Mouse (Mus musculus) kidney, postnatal 0 days (tissue): ENCODE measurements around the gene Gm10762. TPM values are rescaled to one million over a fixed set of nuclear protein-coding genes. Genes with fewer than 3 reads are reported as not detected.
"Not testable (repeated sequence)": the region's sequence is repeated elsewhere in the genome, so short reads cannot be mapped to it uniquely, and the experiment has no call there.

Experiments used
- ATAC-seq: fragments of 200-750 bp; cut with Nextera tagmentation; replicated peaks from 2 replicates; pipeline ENCODE4 v1.8.0; 2017; ENCODE audit warnings: low read depth, moderate number of reproducible peaks, moderate TSS enrichment, moderate library complexity; ENCODE audit not compliant: low FRiP score
- DNase-seq: peaks from one replicate; pipeline ENCODE4 v3.0.0-alpha.2; 2016; ENCODE audit warnings: low spot score
- H3K27ac ChIP-seq: fragments of 300-500 bp; sonication (generic); 2 replicates; pipeline ENCODE4 v1.5.1; 2014; ENCODE audit warnings: mild to moderate bottlenecking
- H3K27me3 ChIP-seq: fragments of 300-500 bp; sonication (generic); 2 replicates; pipeline ENCODE4 v1.6.1; 2014; ENCODE audit warnings: low read length, mixed read lengths; ENCODE audit not compliant: insufficient read depth
- H3K36me3 ChIP-seq: fragments of 300-500 bp; sonication (generic); 2 replicates; pipeline ENCODE4 v1.6.1; 2014; ENCODE audit warnings: low read length, mixed read lengths; ENCODE audit not compliant: insufficient read depth
- H3K4me1 ChIP-seq: fragments of 300-500 bp; sonication (generic); replicated peaks from 2 replicates; pipeline ENCODE4 v1.6.1; 2014; ENCODE audit warnings: antibody characterized with exemption, low read length, mixed read lengths; ENCODE audit not compliant: insufficient read depth
- H3K4me2 ChIP-seq: fragments of 300-500 bp; sonication (generic); 2 replicates; pipeline ENCODE4 v1.6.1; 2014; ENCODE audit warnings: mild to moderate bottlenecking, low read length, moderate library complexity, mixed read lengths
- H3K4me3 ChIP-seq: fragments of 300-500 bp; sonication (generic); replicated peaks from 2 replicates; pipeline ENCODE4 v1.5.1; 2014; ENCODE audit warnings: low read depth, low read length
- H3K9ac ChIP-seq: fragments of 300-500 bp; sonication (generic); 2 replicates; pipeline ENCODE4 v1.6.1; 2014; ENCODE audit warnings: low read depth, low read length
- H3K9me3 ChIP-seq: fragments of 300-500 bp; sonication (generic); replicated peaks from 2 replicates; pipeline ENCODE4 v1.6.1; 2016; ENCODE audit warnings: low read length, inconsistent platforms, mixed read lengths
- CTCF ChIP-seq: IDR thresholded peaks from 2 replicates; pipeline ENCODE4 v1.5.1; 2016; ENCODE audit warnings: antibody characterized with exemption, low read depth, mild to moderate bottlenecking, moderate library complexity
- WGBS: fragments of 180-500 bp; shearing (Covaris S2); extraction: QIAGEN DNeasy Blood & Tissue Kit; methylation state at CpG from one replicate; pipeline ENCODE4 v1.1.7; 2014; 5-methylcytosine and 5-hydroxymethylcytosine counted together
- polyA plus RNA-seq: library from polyadenylated mRNA; unstranded; fragments of >200 nt; fragmentation: Nextera tagmentation; extraction: Ambion mirVana; gene quantifications from 2 replicates; pipeline ENCODE4 v1.2.1, GENCODE M21; 2015

Gm10762 gene
- polyA plus RNA-seq = 19.8 and 26.5 TPM in 2 replicates

DNA sequence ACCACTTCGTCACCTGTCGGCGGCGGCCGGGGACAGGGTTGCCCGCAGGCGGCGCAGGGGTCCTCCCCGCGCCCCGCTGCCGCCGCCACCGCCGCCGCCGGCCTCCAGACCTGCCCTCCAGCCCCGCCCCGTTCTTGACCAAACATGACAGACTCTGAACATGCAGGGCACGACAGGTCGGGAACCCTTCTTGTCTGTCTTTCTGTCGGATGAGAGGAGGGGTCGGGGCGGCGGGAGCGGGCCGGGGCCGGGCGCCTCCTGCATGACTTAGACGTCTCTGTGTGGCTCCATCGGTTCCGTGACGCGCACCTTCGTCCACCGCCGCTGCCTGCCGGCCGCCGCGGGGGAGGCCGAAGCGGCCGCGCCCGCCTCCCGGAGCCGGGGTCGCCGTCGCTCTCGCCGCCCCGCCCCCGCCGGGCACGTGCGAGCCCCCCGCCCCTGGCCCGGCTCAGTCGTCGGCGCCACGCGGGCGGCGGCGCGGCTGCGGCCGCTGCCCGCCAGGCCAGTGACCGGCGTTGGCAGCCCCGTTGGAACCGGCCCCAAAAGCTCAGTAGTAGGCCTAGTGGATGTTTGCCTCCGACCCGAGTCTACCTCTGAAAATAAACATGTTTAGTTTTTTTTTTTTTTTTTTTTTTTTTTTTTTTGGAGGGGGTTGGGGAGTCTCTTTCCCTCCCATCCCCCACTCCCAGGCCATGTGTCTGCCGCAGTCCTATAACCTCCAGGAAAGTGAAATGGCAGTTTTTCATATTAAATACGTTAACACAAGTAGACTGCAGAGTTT, at the start of gene Gm10762:
TSS of gene Gm10762 (minus strand) at position 65 of the 781 bp plus-strand sequence.
- peak within 1 kb of the TSS; percentile 70 for H3K4me3 ChIP-seq
- no peak for TF ChIP-seq CTCF
- no peaks in the 10 kb centered on the region for H3K36me3 ChIP-seq
- under 1% methylated on average over 79 of the region's 80 CpGs for WGBS
- no peaks in the 10 kb centered on the region for H3K9me3 ChIP-seq
- DNase-seq (peak; percentile 87), ATAC-seq (peak; percentile 86)
- peak within 1 kb of the TSS; percentile 50 for H3K4me2 ChIP-seq
- H3K4me1 ChIP-seq = peaks cover 8% of the 10 kb centered on the region; the same call in 1 of the 2 replicates
- H3K9ac ChIP-seq = peak within 1 kb of the TSS; percentile 94
- no peaks in the 10 kb centered on the region for H3K27me3 ChIP-seq
- H3K27ac ChIP-seq = peak within 1 kb of the TSS; percentile 99

DNA sequence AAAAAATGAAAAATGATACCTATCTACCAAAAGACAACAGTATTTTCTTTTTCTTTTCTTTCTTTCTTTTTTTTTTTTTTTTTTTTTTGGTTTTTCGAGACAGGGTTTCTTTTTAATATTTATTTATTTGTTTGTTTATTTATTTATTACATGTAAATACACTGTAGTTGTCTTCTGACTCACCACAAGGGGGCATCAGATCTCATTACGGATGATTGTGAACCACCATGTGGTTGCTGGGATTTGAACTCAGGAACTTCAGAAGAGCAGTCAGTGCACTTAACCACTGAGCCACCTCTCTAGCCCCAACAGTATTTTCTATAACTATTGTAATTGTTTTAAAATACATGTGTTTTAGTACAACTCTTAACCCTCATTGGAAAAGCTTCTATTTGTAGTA, 41.3 kb upstream of the Gm10762 start:
- not testable (repeated sequence) for H3K36me3 ChIP-seq, H3K4me1 ChIP-seq, H3K9ac ChIP-seq, H3K27me3 ChIP-seq, H3K4me3 ChIP-seq, H3K27ac ChIP-seq, ATAC-seq, H3K4me2 ChIP-seq, H3K9me3 ChIP-seq
- 89% methylated on average over 2 of the region's 2 CpGs for WGBS
- peak; percentile 11 for DNase-seq
- peak; percentile 50 for TF ChIP-seq CTCF

DNA sequence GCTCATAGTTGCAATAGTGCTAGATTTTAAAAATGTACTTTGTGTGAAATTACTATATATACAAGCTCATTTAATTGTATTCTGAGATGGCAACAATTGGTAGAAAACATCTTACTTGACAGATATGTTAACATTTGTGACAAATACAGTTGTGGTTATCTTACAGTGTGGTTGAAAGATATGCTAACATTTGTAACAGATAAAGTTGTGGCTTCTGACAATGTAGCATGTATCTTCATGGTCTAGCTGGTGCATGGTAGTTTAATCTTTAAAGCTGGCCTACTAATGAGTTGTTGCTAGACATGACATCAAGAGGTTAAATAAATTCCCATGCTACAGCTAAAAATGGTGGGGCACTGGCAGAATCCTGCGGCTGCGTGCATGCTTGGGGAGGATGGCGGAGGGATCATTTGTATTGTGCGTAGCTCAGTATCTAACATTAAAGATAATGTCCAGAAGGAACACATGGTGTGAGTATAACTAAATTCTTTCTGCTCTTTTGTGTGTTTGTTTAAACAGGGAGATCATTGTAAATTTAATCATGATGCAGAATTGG, 38.7 kb upstream of the Gm10762 start:
- no peaks in the 10 kb centered on the region for H3K36me3 ChIP-seq
- H3K9ac ChIP-seq = no peak overlapping the region
- DNase-seq (no peak), ATAC-seq (no peak)
- 80% methylated on average over 4 of the region's 4 CpGs for WGBS
- no peak overlapping the region for H3K4me2 ChIP-seq
- H3K4me3 ChIP-seq = no peak overlapping the region
- TF ChIP-seq CTCF = no peak
- no peaks in the 10 kb centered on the region for H3K9me3 ChIP-seq
- H3K4me1 ChIP-seq = no peaks in the 10 kb centered on the region
- no peaks in the 10 kb centered on the region for H3K27me3 ChIP-seq
- H3K27ac ChIP-seq = no peak overlapping the region

DNA sequence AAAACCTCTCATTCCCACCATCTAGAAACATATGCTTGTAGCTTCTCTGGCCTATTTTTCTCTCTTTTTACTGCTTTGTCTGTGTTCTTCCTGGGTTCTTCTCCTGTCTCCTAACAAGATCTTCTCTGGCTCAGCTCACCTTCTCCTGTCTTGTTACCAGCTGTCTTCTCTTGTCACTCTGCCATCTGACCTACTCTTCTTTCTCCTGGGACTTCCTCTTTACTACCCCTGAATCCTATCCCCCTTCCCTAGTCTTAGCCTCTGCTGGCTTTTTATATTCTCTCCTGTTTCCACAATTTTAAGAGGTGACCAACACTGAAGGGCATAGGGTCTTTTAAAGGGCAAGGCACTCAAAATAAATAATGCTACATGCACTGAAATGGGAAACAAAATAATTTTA, 37.3 kb upstream of the Gm10762 start:
- Histone ChIP-seq H3K4me3 (no peak overlapping the region), H3K27ac (no peak overlapping the region), H3K27me3 (no peaks in the 10 kb centered on the region), H3K36me3 (no peaks in the 10 kb centered on the region), H3K9ac (no peak overlapping the region), H3K4me1 (no peaks in the 10 kb centered on the region), H3K9me3 (no peaks in the 10 kb centered on the region), H3K4me2 (no peak overlapping the region)
- ATAC-seq = no peak
- no peak for TF ChIP-seq CTCF
- no peak for DNase-seq

DNA sequence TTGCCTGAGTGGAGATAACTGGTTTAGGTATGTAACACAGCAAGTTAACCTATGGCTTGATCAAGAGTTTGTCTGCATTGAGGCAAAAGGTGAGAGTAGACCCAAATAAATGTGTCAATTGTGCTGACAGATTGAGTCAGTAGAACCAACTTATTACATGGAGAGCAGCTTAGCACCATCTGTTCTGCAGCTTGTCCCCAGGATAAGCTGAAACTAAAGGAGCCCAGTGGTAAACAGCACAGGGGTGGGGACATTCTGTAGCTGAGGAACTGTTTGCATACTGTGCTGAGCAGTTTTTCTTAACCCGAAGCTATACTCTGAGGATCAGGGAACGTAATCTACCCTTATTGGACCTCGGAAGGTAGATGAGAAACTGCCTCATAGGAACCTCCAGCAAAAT, 17.2 kb upstream of the Gm10762 start:
- Histone ChIP-seq H3K4me2 (no peak overlapping the region), H3K9me3 (no peaks in the 10 kb centered on the region), H3K27me3 (no peaks in the 10 kb centered on the region), H3K27ac (no peak overlapping the region), H3K4me1 (no peaks in the 10 kb centered on the region), H3K4me3 (no peak overlapping the region), H3K9ac (no peak overlapping the region), H3K36me3 (no peaks in the 10 kb centered on the region)
- ATAC-seq (no peak), DNase-seq (no peak)
- no peak for TF ChIP-seq CTCF
- WGBS = 91% methylated on average over 3 of the region's 3 CpGs

DNA sequence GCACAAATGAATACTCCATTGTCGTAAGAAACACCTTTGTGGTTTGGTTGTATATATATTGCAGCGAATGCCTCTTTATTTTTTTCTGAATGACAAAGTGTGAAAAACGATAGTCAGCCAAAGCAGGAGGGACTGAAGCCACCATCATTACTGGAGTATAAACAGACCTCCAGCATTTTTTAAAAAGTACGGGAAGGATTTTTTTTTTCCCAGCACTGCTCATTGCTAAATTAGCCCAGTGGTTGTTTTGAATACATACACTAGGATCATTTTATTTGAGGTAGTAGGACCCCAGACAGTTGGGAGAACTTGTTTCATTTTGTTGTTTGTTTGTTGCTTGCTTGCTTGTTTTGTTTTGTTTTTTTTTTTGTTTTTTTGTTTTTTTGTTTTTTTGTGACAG, 8.0 kb upstream of the Gm10762 start:
- H3K36me3 ChIP-seq = no peaks in the 10 kb centered on the region
- WGBS = 67% methylated on average over 4 of the region's 4 CpGs
- H3K27me3 ChIP-seq = no peaks in the 10 kb centered on the region
- DNase-seq (no peak), ATAC-seq (no peak)
- no peaks in the 10 kb centered on the region for H3K4me1 ChIP-seq
- H3K4me2 ChIP-seq = no peak overlapping the region
- no peak for TF ChIP-seq CTCF
- H3K4me3 ChIP-seq = no peak overlapping the region
- no peaks in the 10 kb centered on the region for H3K9me3 ChIP-seq
- H3K27ac ChIP-seq = no peak overlapping the region
- H3K9ac ChIP-seq = no peak overlapping the region
